Mouse (Mus musculus): ENCODE measurements around the gene Polr1d. TPM values are rescaled to one million over a fixed set of nuclear protein-coding genes. Genes with fewer than 3 reads are reported as not detected.

The Polr1d gene
- polyA plus RNA-seq, 1 experiment = 36.8 TPM

DNA sequence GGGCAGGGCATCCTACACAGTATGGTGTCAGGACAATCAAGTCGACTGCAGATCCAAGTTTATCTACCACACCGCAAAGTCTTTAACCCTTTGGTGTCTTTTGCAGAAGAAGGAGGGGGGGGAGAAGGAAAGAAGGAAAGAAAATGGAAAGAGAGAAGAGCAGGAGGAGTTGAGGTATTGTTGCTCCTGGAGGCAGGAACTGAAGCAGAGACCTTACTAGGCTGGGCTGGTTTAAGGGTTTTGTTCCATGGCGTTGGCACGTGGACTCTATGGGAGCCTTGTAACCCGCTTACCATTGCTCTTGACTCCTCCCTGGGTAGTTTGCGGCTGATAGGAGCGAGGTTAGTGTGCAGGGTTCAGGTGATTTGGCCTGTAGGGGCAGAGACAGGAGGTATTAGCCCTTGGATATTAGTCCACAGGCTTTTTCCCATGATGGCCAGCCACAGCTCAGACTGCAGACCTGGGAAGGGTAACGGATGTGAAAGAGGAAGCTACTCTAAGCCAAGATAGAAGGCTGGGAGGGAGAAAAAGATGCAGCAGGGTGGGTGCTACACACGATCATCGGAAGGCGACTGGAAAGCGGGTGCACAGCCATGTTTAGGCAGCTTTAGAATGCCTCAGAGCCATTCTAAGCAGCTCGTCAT lies 48.8 kb downstream of the Polr1d start:
- TF ChIP-seq CTCF (IDR thresholded peaks at IDR 0.05; ENCODE audit: insufficient read depth, low read length) = no peak
- no peak for TF ChIP-seq POLR2A (IDR thresholded peaks at IDR 0.05; ENCODE audit: borderline replicate concordance, extremely low read depth, low read depth, low read length)
- DNase-seq = no peak
- Histone ChIP-seq H3K4me3 (replicated peaks; ENCODE audit: extremely low read depth, low read depth, low read length) (no peak overlapping the region), H3K4me1 (ENCODE audit: control insufficient read depth, insufficient read depth, low read length) (no peaks in the 10 kb centered on the region)
- whole genome bisulfite sequencing = 84% methylated on average over 13 of the region's 13 CpGs

GRCm38 (mm10) chr5:147127860-147128259 lies 51.0 kb downstream of the Polr1d start:
- no peak for TF ChIP-seq CTCF (IDR thresholded peaks at IDR 0.05; ENCODE audit: insufficient read depth, low read length)
- no peak for TF ChIP-seq POLR2A (IDR thresholded peaks at IDR 0.05; ENCODE audit: borderline replicate concordance, extremely low read depth, low read depth, low read length)
- no peak for DNase-seq
- WGBS = 79% methylated on average over 4 of the region's 4 CpGs

DNA sequence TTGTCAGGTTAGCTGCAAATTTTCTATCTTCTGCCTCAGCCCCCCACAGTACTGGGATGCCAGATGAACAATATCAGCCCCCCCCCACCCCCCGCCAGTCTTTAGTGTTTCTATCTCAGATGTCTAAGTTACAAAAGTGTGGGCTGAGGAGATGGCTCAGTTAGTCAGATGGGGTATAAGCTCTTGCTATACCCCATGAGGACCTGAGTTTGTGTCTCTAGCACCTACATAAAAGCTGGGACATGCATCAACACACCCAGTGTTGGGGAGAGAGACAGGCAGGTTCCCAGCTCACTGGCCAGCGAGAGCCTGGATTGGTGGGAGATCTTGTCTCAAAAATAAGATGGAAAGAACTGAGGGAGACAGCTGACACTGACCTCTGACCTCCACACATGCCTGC lies 52.6 kb downstream of the Polr1d start:
- TF ChIP-seq CTCF (IDR thresholded peaks at IDR 0.05; ENCODE audit: insufficient read depth, low read length) (no peak), POLR2A (IDR thresholded peaks at IDR 0.05; ENCODE audit: borderline replicate concordance, extremely low read depth, low read depth, low read length) (no peak)
- no peak for DNase-seq
- Histone ChIP-seq H3K4me1 (ENCODE audit: control insufficient read depth, insufficient read depth, low read length) (no peaks in the 10 kb centered on the region), H3K4me3 (replicated peaks; ENCODE audit: extremely low read depth, low read depth, low read length) (no peak overlapping the region)
- 89% methylated on average over 2 of the region's 2 CpGs for WGBS

More at GRCm38 (mm10) chr5:147127860-147128259, 51.0 kb downstream of the Polr1d start:
- H3K4me1 ChIP-seq (ENCODE audit: control insufficient read depth, insufficient read depth, low read length) = no peaks in the 10 kb centered on the region
- no peak overlapping the region for H3K4me3 ChIP-seq (replicated peaks; ENCODE audit: extremely low read depth, low read depth, low read length)

DNA sequence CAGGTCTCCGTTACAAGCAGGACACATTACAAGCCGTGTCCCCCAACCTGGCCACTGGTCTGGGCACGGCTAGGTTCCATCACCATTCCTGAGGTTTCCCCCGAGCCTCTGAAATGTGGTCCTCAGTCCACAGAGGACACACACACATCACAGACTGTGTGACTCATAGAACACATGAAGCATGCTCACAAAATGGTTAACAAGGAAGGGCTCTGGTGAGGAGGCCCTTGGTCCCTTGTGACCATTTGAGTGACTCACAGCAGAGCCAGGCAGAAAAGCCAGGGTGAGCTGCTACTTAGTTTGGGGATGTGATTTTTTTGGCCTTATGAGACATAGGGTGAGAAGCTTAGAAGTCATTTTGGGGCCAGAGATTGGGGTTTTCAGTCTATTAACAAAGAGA lies 55.1 kb downstream of the Polr1d start:
- no peak for TF ChIP-seq CTCF (IDR thresholded peaks at IDR 0.05; ENCODE audit: insufficient read depth, low read length)
- no peak for TF ChIP-seq POLR2A (IDR thresholded peaks at IDR 0.05; ENCODE audit: borderline replicate concordance, extremely low read depth, low read depth, low read length)
- no peak overlapping the region for H3K4me3 ChIP-seq (replicated peaks; ENCODE audit: extremely low read depth, low read depth, low read length)
- DNase-seq = no peak
- no peaks in the 10 kb centered on the region for H3K4me1 ChIP-seq (ENCODE audit: control insufficient read depth, insufficient read depth, low read length)
- WGBS = 83% methylated on average over 4 of the region's 4 CpGs

DNA sequence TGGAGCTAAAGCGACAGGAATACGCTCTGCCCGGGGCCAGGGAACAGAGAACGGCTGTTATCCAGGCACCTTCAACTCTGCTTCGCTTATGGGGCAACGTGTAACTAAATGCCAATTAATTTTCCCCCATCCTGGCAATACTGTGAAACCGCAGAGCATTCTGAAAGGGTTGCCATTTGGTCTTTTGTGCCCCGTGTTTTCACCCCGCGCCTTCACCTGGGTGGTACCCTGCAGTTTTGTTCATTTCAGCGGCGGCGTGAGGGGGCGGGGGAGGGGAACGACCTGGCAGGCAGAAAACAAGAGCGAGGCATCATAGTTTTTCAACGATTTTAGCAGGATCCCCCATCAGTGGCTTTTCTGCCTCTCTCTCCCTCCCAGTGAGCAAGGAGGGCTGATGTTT lies 56.8 kb downstream of the Polr1d start:
- no peak overlapping the region for H3K4me3 ChIP-seq (replicated peaks; ENCODE audit: extremely low read depth, low read depth, low read length)
- DNase-seq = no peak
- WGBS = 20% methylated on average over 17 of the region's 17 CpGs
- no peaks in the 10 kb centered on the region for H3K4me1 ChIP-seq (ENCODE audit: control insufficient read depth, insufficient read depth, low read length)
- TF ChIP-seq POLR2A (IDR thresholded peaks at IDR 0.05; ENCODE audit: borderline replicate concordance, extremely low read depth, low read depth, low read length) (no peak), CTCF (IDR thresholded peaks at IDR 0.05; ENCODE audit: insufficient read depth, low read length) (no peak)

DNA sequence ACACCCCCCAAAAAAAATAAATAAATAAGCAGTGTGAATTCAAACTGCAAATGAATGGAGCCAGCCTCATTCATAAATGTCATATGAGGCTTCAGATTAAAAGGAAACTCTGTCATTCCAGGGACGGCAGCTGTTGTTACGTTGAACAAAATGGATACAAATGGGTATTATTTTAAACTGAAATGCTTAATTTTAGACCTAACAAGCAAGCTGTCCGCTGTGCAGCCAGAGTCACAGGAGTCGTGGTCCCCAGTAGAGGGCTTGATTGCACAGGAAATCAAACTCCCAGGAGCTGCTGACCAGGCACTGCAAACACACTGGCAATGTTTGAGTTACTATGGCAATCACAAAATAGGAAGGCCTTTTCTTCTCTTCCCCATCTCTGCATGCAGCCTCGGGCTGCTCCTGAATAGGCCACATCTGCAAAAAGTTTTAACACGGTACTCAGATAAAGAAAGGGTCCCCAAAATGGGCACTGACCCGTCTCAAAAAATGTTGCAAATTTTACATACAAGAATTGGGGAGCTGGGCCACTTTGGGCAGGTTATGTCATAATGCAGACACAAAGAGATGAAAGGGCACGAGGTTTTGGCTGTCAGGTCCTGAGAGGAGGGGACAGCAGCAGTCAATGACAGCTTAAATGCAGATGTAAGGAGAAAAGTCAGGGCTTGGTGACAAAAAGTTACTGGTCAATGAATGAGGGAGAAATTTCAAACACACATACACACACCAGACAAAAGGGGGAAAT lies 57.7 kb downstream of the Polr1d start:
- Histone ChIP-seq H3K4me1 (ENCODE audit: control insufficient read depth, insufficient read depth, low read length) (no peaks in the 10 kb centered on the region), H3K4me3 (replicated peaks; ENCODE audit: extremely low read depth, low read depth, low read length) (no peak overlapping the region)
- TF ChIP-seq CTCF (IDR thresholded peaks at IDR 0.05; ENCODE audit: insufficient read depth, low read length) (no peak), POLR2A (IDR thresholded peaks at IDR 0.05; ENCODE audit: borderline replicate concordance, extremely low read depth, low read depth, low read length) (no peak)
- WGBS = 46% methylated on average over 8 of the region's 8 CpGs
- no peak for DNase-seq

- Histone ChIP-seq H3K4me1 (ENCODE audit: control insufficient read depth, insufficient read depth, low read length) (no peaks in the 10 kb centered on the region), H3K4me3 (replicated peaks; ENCODE audit: extremely low read depth, low read depth, low read length) (no peak overlapping the region)
- WGBS = 83% methylated on average over 3 of the region's 3 CpGs
- no peak for TF ChIP-seq POLR2A (IDR thresholded peaks at IDR 0.05; ENCODE audit: borderline replicate concordance, extremely low read depth, low read depth, low read length)
- no peak for TF ChIP-seq CTCF (IDR thresholded peaks at IDR 0.05; ENCODE audit: insufficient read depth, low read length)
- DNase-seq = no peak
Measured at GRCm38 (mm10) chr5:147135089-147135446, 58.2 kb downstream of the Polr1d start.

DNA sequence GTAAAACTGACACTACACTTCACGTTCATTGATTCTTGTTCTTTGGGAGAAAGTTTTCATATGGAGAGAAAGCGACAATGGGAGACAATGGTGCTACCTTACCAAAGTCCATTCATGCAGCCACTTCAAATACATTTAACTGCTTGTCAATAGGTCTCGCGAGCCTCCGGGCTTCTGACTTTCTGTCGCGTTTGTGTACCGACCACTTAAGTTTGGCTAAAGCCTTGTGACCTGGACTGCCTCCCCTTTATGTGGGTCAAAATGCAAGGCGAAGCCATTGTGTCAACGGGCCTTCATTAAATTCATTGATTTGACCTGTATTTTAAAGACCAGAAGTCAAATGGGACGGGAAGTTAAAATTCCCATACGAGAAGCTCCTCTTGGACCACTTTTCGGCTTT lies 59.1 kb downstream of the Polr1d start:
- Histone ChIP-seq H3K4me3 (replicated peaks; ENCODE audit: extremely low read depth, low read depth, low read length) (no peak overlapping the region), H3K4me1 (ENCODE audit: control insufficient read depth, insufficient read depth, low read length) (no peaks in the 10 kb centered on the region)
- no peak for TF ChIP-seq POLR2A (IDR thresholded peaks at IDR 0.05; ENCODE audit: borderline replicate concordance, extremely low read depth, low read depth, low read length)
- TF ChIP-seq CTCF (IDR thresholded peaks at IDR 0.05; ENCODE audit: insufficient read depth, low read length) = no peak
- 65% methylated on average over 13 of the region's 13 CpGs for WGBS
- DNase-seq = no peak

DNA sequence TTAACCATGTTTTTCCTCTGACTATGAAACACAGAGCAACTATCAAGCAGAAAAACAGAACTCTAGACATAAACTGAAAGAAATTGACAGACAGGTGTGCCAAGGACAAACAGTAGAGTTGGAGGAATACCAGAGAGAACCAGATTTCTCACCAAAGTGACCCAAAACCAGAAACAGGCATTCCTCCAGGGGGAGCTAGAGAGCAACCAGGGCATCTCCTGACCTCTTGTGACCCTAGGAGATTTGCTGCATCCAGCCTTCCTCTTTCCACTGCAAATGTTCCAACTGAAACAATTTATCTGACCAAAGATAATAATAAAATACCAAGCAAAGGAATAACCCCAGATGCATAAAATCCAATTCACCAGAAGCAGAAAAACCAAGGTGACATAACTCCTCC lies 70.5 kb downstream of the Polr1d start:
- TF ChIP-seq POLR2A (IDR thresholded peaks at IDR 0.05; ENCODE audit: borderline replicate concordance, extremely low read depth, low read depth, low read length) = no peak
- peak; percentile 38; the same call in 1 of the 2 replicates for TF ChIP-seq CTCF (IDR thresholded peaks at IDR 0.05; ENCODE audit: insufficient read depth, low read length)
- no peak for DNase-seq
- H3K4me3 ChIP-seq (replicated peaks; ENCODE audit: extremely low read depth, low read depth, low read length) = no peak overlapping the region
- no peaks in the 10 kb centered on the region for H3K4me1 ChIP-seq (ENCODE audit: control insufficient read depth, insufficient read depth, low read length)

DNA sequence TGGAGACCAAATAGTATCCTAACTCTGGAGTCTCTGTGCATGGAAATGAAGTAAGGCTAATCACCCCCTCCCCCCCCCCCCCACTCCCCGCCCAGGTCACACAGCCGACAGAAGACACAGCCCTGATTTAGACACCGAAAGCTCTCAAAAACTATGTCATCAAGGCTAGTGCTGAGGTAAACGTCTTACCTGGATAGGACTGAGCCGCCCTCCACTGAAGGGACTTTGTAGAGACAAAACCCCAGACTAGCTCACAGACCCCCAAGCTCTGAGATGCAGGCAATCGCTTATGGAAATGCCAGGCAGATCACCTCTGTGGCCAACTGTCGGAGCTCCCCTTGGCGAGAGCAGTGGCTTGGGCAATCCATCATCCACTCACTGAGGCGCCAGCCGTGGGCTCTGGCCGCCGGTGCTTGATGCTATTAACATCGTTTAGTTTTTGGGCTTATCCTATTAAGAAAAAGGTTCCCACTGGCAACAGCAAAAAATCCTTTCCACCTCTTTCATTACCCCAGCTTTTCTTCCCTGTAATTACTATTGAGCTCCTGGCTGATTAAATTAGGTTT lies 78.0 kb downstream of the Polr1d start:
- no peak for DNase-seq
- WGBS = 18% methylated on average over 13 of the region's 13 CpGs
- H3K4me3 ChIP-seq (replicated peaks; ENCODE audit: extremely low read depth, low read depth, low read length) = no peak overlapping the region
- TF ChIP-seq POLR2A (IDR thresholded peaks at IDR 0.05; ENCODE audit: borderline replicate concordance, extremely low read depth, low read depth, low read length) = no peak
- no peak for TF ChIP-seq CTCF (IDR thresholded peaks at IDR 0.05; ENCODE audit: insufficient read depth, low read length)
- H3K4me1 ChIP-seq (ENCODE audit: control insufficient read depth, insufficient read depth, low read length) = no peaks in the 10 kb centered on the region
